Mouse (Mus musculus): ENCODE measurements around the gene Syndig1. TPM values are rescaled to one million over a fixed set of nuclear protein-coding genes. Genes with fewer than 3 reads are reported as not detected.

Gene Syndig1
- total and polyA plus RNA-seq, 3 experiments, result not detected

DNA sequence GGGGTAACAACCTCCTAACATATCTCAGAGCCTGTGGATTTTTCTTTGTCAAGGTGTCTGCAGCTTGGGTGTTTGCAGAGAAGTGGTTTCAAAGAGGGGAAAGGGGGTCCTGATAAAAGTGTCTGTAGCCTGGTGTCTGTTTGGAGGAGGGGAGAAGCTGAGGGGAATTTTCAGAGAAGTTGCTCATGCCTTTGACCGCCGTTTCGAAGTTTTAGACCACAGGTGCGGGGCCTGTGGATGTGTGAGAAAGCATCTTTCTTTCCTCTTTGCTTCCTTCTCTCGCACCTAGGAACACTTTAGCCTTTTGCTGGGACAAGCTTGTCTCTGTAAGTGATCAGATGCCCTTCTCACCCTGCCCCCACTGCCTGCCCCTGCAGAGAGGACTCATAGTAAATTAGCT lies 3.3 kb downstream of the Syndig1 start:
- no peak overlapping the region for H3K4me3 ChIP-seq (ENCODE audit: control insufficient read depth in 1 of 2, insufficient read depth in 1 of 2, low read depth in 2 of 2, low read length in 2 of 2)
- H3K79me2 ChIP-seq (ENCODE audit: control insufficient read depth, insufficient read depth, low read length, poor library complexity), result no peaks in the 10 kb centered on the region
- DNase-seq (ENCODE audit: low read depth, low spot score), result no peak
- no peaks in the 10 kb centered on the region for H3K4me1 ChIP-seq (ENCODE audit: control insufficient read depth in 1 of 2, insufficient read depth in 2 of 2, low read length in 2 of 2)
- H3K36me3 ChIP-seq (ENCODE audit: control insufficient read depth in 1 of 2, insufficient read depth in 2 of 2, low read length in 2 of 2), result no peaks in the 10 kb centered on the region
- no peaks in the 10 kb centered on the region for H3K27me3 ChIP-seq (ENCODE audit: control insufficient read depth in 1 of 2, insufficient read depth in 2 of 2, low read length in 2 of 2)
- H3K27ac ChIP-seq (ENCODE audit: control insufficient read depth, low read depth, low read length), result no peak overlapping the region
- TF ChIP-seq TAL1 (IDR thresholded peaks at IDR 0.05; ENCODE audit: low read length) (no peak), KAT2A (conservative IDR thresholded peaks at IDR 0.05; ENCODE audit: low read depth, low read length) (no peak), ZC3H11A (IDR thresholded peaks at IDR 0.05; ENCODE audit: low read depth, low read length) (no peak), RCOR1 (IDR thresholded peaks at IDR 0.05; ENCODE audit: low read depth, low read length) (no peak), ELF1 (IDR thresholded peaks at IDR 0.05; ENCODE audit: low read depth, low read length) (no peak), POLR2AphosphoS5 (IDR thresholded peaks at IDR 0.05; ENCODE audit: borderline replicate concordance, low read depth, low read length) (no peak), MYB (IDR thresholded peaks at IDR 0.05; ENCODE audit: low read depth, low read length) (no peak), UBTF (IDR thresholded peaks at IDR 0.05; ENCODE audit: borderline replicate concordance, insufficient read depth, low read depth, low read length) (no peak), HCFC1 (IDR thresholded peaks at IDR 0.05; ENCODE audit: low read depth, low read length) (no peak), MAX (IDR thresholded peaks at IDR 0.05; ENCODE audit: low read length) (no peak), RAD21 (IDR thresholded peaks at IDR 0.05; ENCODE audit: low read depth, low read length) (no peak), TCF12 (IDR thresholded peaks at IDR 0.05; ENCODE audit: low read depth, low read length) (no peak), TBP (IDR thresholded peaks at IDR 0.05; ENCODE audit: low read depth, low read length) (no peak), ZKSCAN1 (IDR thresholded peaks at IDR 0.05; ENCODE audit: low read depth, low read length) (no peak), E2F4 (IDR thresholded peaks at IDR 0.05; ENCODE audit: borderline replicate concordance, low read depth, low read length) (no peak), ETS1 (IDR thresholded peaks at IDR 0.05; ENCODE audit: low read depth, low read length) (no peak), MXI1 (IDR thresholded peaks at IDR 0.05; ENCODE audit: low read depth, low read length) (no peak), CHD1 (IDR thresholded peaks at IDR 0.05; ENCODE audit: low read depth, low read length) (no peak), MAFK (IDR thresholded peaks at IDR 0.05; ENCODE audit: borderline replicate concordance, low read depth, low read length) (no peak), EP300 (IDR thresholded peaks at IDR 0.05; ENCODE audit: low read depth in 1 of 2, low read length in 2 of 2) (no peak)
- no peak overlapping the region for H3K9ac ChIP-seq (ENCODE audit: control insufficient read depth, low read depth, low read length, poor library complexity, severe bottlenecking)
- no peaks in the 10 kb centered on the region for H3K9me3 ChIP-seq (replicated peaks; ENCODE audit: insufficient read depth, low read length)

DNA sequence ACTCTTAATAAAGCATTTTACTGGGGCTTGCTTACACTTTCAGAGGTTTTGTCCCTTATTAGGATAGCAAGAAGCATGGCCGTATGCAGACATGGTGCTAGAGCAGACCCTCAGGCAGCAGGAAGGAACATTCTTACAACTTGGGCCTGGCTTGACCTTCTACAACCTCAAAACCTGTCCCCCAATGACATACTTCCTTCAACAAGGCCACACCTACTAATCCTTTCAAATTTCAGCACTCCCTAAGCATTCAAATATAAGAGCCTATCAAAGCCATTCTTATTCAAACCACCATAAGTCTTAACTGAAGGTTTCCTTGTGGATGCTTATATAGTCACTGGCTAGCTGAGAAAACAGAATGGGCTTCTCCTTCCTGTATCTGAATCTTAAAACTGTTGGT lies 6.1 kb downstream of the Syndig1 start:
- Histone ChIP-seq H3K9me3 (replicated peaks; ENCODE audit: insufficient read depth, low read length) (no peaks in the 10 kb centered on the region), H3K4me3 (ENCODE audit: control insufficient read depth in 1 of 2, insufficient read depth in 1 of 2, low read depth in 2 of 2, low read length in 2 of 2) (no peak overlapping the region), H3K27ac (ENCODE audit: control insufficient read depth, low read depth, low read length) (no peak overlapping the region), H3K9ac (ENCODE audit: control insufficient read depth, low read depth, low read length, poor library complexity, severe bottlenecking) (no peak overlapping the region), H3K4me1 (ENCODE audit: control insufficient read depth in 1 of 2, insufficient read depth in 2 of 2, low read length in 2 of 2) (no peaks in the 10 kb centered on the region), H3K79me2 (ENCODE audit: control insufficient read depth, insufficient read depth, low read length, poor library complexity) (no peaks in the 10 kb centered on the region), H3K27me3 (ENCODE audit: control insufficient read depth in 1 of 2, insufficient read depth in 2 of 2, low read length in 2 of 2) (no peaks in the 10 kb centered on the region), H3K36me3 (ENCODE audit: control insufficient read depth in 1 of 2, insufficient read depth in 2 of 2, low read length in 2 of 2) (no peaks in the 10 kb centered on the region)
- no peak for DNase-seq (ENCODE audit: low read depth, low spot score)
- TF ChIP-seq UBTF (IDR thresholded peaks at IDR 0.05; ENCODE audit: borderline replicate concordance, insufficient read depth, low read depth, low read length) (no peak), CHD2 (IDR thresholded peaks at IDR 0.05; ENCODE audit: low read length) (no peak), TCF12 (IDR thresholded peaks at IDR 0.05; ENCODE audit: low read depth, low read length) (no peak), MYC (IDR thresholded peaks at IDR 0.05; ENCODE audit: low read depth, low read length) (no peak), HCFC1 (IDR thresholded peaks at IDR 0.05; ENCODE audit: low read depth, low read length) (no peak), POLR2AphosphoS5 (IDR thresholded peaks at IDR 0.05; ENCODE audit: borderline replicate concordance, low read depth, low read length) (no peak), E2F4 (IDR thresholded peaks at IDR 0.05; ENCODE audit: borderline replicate concordance, low read depth, low read length) (no peak), BHLHE40 (IDR thresholded peaks at IDR 0.05; ENCODE audit: borderline replicate concordance, low read depth, low read length) (no peak), POLR2A (IDR thresholded peaks at IDR 0.05; ENCODE audit: control insufficient read depth in 1 of 2, insufficient read depth in 1 of 2, low read depth in 1 of 2, low read length in 2 of 2, poor library complexity in 1 of 2) (no peak), USF2 (IDR thresholded peaks at IDR 0.05; ENCODE audit: borderline replicate concordance in 1 of 2, insufficient read depth in 1 of 2, low read depth in 1 of 2, low read length in 2 of 2) (no peak), KAT2A (conservative IDR thresholded peaks at IDR 0.05; ENCODE audit: low read depth, low read length) (no peak)
